In the genomic region with DNA sequence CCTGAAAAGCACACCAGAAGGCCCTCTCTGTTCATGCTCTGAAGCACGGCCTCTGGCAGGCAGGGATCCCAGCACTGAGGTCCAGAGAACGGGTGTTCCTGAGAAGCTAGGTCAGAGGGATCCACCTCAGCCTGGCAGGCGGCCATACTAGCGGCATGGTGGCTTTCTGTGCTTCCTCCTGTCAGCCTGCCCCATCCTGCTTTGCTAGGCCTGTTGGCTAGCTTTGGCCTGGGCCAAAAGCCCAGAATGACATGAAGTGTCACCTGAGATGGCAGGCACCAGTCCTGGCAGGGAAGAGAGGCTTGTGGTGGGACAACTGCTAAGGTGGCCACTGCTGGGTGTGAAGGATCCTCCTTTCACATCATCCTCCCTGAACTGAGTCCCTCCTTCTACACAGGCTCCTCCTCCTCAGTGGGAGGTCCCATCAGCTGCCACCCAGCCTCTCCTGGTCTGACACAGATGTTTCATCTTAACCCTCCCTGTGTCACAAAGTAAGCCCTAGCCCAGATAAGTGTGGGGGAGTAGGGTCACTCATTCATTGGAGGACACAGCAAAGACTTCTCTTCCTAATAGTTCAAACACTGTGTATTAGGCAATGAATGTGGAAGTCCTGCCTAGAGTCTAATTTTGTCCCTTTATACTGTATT, we compare ENCODE assay signal across 11 mouse cellular contexts.
DNase-seq lines count a peak whose midpoint lies in the region; ATAC-seq and TF ChIP-seq lines count a peak whose summit lies in the region.
"Had no signal": no experiment of that assay in that cellular context is flagged by ENCODE, and none has a peak within 500 bp of the region (broad histone marks: within the 10 kb centered on the region; RNA-seq: fewer than 3 reads in every experiment).

No protein-coding gene starts in this region.

- no peak overlapping the region for H3K4me3 ChIP-seq in stomach, embryonic 14.5 days (ENCODE audit: low read depth, low read length)
- no peak overlapping the region for H3K4me3 ChIP-seq in stomach, postnatal 0 days (ENCODE audit: low read depth, low read length)
- H3K4me3 ChIP-seq in stomach, embryonic 16.5 days (replicated peaks; ENCODE audit: low read length) = no peak overlapping the region
- H3K4me3 ChIP-seq: neural tube, embryonic 15.5 days had no signal

- H3K27ac ChIP-seq in stomach, embryonic 14.5 days (ENCODE audit: low read length) = no peak overlapping the region
- no peak overlapping the region for H3K27ac ChIP-seq in stomach, postnatal 0 days (replicated peaks)
- no peak overlapping the region for H3K27ac ChIP-seq in stomach, embryonic 16.5 days (ENCODE audit: low read length)
- H3K27ac ChIP-seq: macrophage; neural tube, embryonic 15.5 days had no signal

- TF ChIP-seq CTCF in stomach, postnatal 0 days (IDR thresholded peaks at IDR 0.05; ENCODE audit: low read depth) = no peak

- H3K36me3 ChIP-seq in stomach, embryonic 14.5 days (ENCODE audit: control insufficient read depth, insufficient read depth, low read length) = no peaks in the 10 kb centered on the region
- no peaks in the 10 kb centered on the region for H3K36me3 ChIP-seq in stomach, postnatal 0 days (ENCODE audit: control insufficient read depth, insufficient read depth, low read length)
- no peaks in the 10 kb centered on the region for H3K36me3 ChIP-seq in stomach, embryonic 16.5 days (ENCODE audit: control insufficient read depth, insufficient read depth, low read length)
- H3K36me3 ChIP-seq: neural tube, embryonic 15.5 days had no signal

- no peaks in the 10 kb centered on the region for H3K27me3 ChIP-seq in stomach, embryonic 14.5 days (ENCODE audit: control insufficient read depth, insufficient read depth, low read length)
- no peaks in the 10 kb centered on the region for H3K27me3 ChIP-seq in stomach, postnatal 0 days (ENCODE audit: control insufficient read depth, insufficient read depth, low read length)
- H3K27me3 ChIP-seq in stomach, embryonic 16.5 days (ENCODE audit: control insufficient read depth, insufficient read depth, low read length) = peaks cover 19% of the 10 kb centered on the region; the same call in 1 of the 2 replicates

- no peak overlapping the region for H3K9ac ChIP-seq in stomach, embryonic 14.5 days (replicated peaks; ENCODE audit: low read depth, low read length)
- no peak overlapping the region for H3K9ac ChIP-seq in stomach, postnatal 0 days (ENCODE audit: low read length)
- no peak overlapping the region for H3K9ac ChIP-seq in stomach, embryonic 16.5 days (ENCODE audit: low read length)
- H3K9ac ChIP-seq: neural tube, embryonic 15.5 days had no signal

- H3K4me2 ChIP-seq in stomach, embryonic 14.5 days (replicated peaks; ENCODE audit: low read depth, low read length) = no peak overlapping the region
- H3K4me2 ChIP-seq in stomach, postnatal 0 days (replicated peaks; ENCODE audit: low read depth) = no peak overlapping the region
- H3K4me2 ChIP-seq in stomach, embryonic 16.5 days (ENCODE audit: low read depth, low read length) = no peak overlapping the region
- H3K4me2 ChIP-seq: neural tube, embryonic 15.5 days had no signal

- peak; percentile 33; the same call in 1 of the 2 replicates for ATAC-seq in stomach, embryonic 14.5 days (ENCODE audit: insufficient number of reproducible peaks, insufficient read depth, low FRiP score, low read depth)
- ATAC-seq in stomach, postnatal 0 days (ENCODE audit: low FRiP score, low TSS enrichment) = no peak
- ATAC-seq in stomach, embryonic 16.5 days (ENCODE audit: insufficient read depth, low FRiP score) = peak; percentile 55; the same call in 1 of the 2 replicates

- no peaks in the 10 kb centered on the region for H3K4me1 ChIP-seq in stomach, embryonic 14.5 days (ENCODE audit: control insufficient read depth, insufficient read depth, low read length)
- H3K4me1 ChIP-seq in stomach, postnatal 0 days (replicated peaks; ENCODE audit: control insufficient read depth, insufficient read depth) = no peaks in the 10 kb centered on the region
- peaks cover 6% of the 10 kb centered on the region; the same call in 1 of the 2 replicates for H3K4me1 ChIP-seq in stomach, embryonic 16.5 days (ENCODE audit: control insufficient read depth, insufficient read depth, low read length)
- H3K4me1 ChIP-seq: neural tube, embryonic 15.5 days had no signal

- no peak for TF ChIP-seq EP300 in stomach, postnatal 0 days (optimal IDR thresholded peaks at IDR 0.05)

- peak; percentile 27 for DNase-seq in adrenal gland, postnatal 25 days
- DNase-seq in adrenal gland, adult 18-20 months (ENCODE audit: low spot score in 2 of 2) = no peak
- no peak for DNase-seq in stomach, postnatal 0 days (ENCODE audit: low spot score)
- DNase-seq in heart, postnatal 14 days = peak; percentile 43 to 45
- DNase-seq in frontal cortex, postnatal 10 days (ENCODE audit: low spot score in 2 of 2) = no peak
- DNase-seq in frontal cortex, postnatal 25 days (ENCODE audit: low spot score in 2 of 2) = no peak
- DNase-seq: layer of hippocampus, postnatal 36 days had no signal

- 52% methylated on average over 4 of the region's 4 CpGs for WGBS in stomach, embryonic 14.5 days
- 71% methylated on average over 4 of the region's 4 CpGs for WGBS in stomach, postnatal 0 days
- WGBS in stomach, embryonic 16.5 days = 60% methylated on average over 4 of the region's 4 CpGs

- intact Hi-C loops in heart, postnatal 14 days (cut with DNase I) = loop anchor here (5.0 kb wide), 1 partner anchor 89 kb away; no protein-coding TSS in a partner anchor

- H3K9me3 ChIP-seq in stomach, embryonic 14.5 days (ENCODE audit: control insufficient read depth, low read depth, low read length) = no peaks in the 10 kb centered on the region
- H3K9me3 ChIP-seq in stomach, postnatal 0 days (ENCODE audit: control insufficient read depth, low read length) = no peaks in the 10 kb centered on the region
- H3K9me3 ChIP-seq in stomach, embryonic 16.5 days (replicated peaks; ENCODE audit: control insufficient read depth, low read length) = no peaks in the 10 kb centered on the region
- H3K9me3 ChIP-seq: neural tube, embryonic 15.5 days had no signal

Comparison
In these comparisons a context has a peak if more than half of its experiments do, and no peak if none do; other contexts are left out.
1. DNase-seq: peak in adrenal gland, postnatal 25 days (single experiment) and heart, postnatal 14 days (2 of 2); none in adrenal gland, adult 18-20 months (0 of 2), stomach, postnatal 0 days (single experiment), frontal cortex, postnatal 10 days (0 of 2) and frontal cortex, postnatal 25 days (0 of 2).